Mouse (Mus musculus): ENCODE results near the gene Pstk.
"Not testable (repeated sequence)": the region's sequence is repeated elsewhere in the genome, so short reads cannot be mapped to it uniquely, and the experiment has no call there.

Gene Pstk

GRCm38 (mm10) chr7:131370648-131371469 lies at the start of gene Pstk:
TSS of gene Pstk (plus strand) at chr7:131371141.
- peak; percentile 94 for DNase-seq (ENCODE audit: low read depth, low spot score)

- DNase-seq (ENCODE audit: low read depth, low spot score), result peak; percentile 26
Measured at GRCm38 (mm10) chr7:131322192-131322591, 48.7 kb upstream of the Pstk start, which contains the start of gene Cuzd1. TSS of gene Cuzd1 (minus strand) at chr7:131322292.

- DNase-seq (ENCODE audit: low read depth, low spot score), result no peak
Measured at GRCm38 (mm10) chr7:131327054-131327453, 43.9 kb upstream of the Pstk start.

- DNase-seq (ENCODE audit: low read depth, low spot score), result no peak
Measured at GRCm38 (mm10) chr7:131329416-131329815, 41.5 kb upstream of the Pstk start, which contains the start of gene Fam24b. TSS of gene Fam24b (minus strand) at chr7:131329516.

GRCm38 (mm10) chr7:131331688-131332087 lies 39.3 kb upstream of the Pstk start:
- no peak for DNase-seq (ENCODE audit: low read depth, low spot score)

GRCm38 (mm10) chr7:131333564-131333963 lies 37.4 kb upstream of the Pstk start, which contains the start of gene Fam24a:
TSS of gene Fam24a (plus strand) at chr7:131333864.
- DNase-seq (ENCODE audit: low read depth, low spot score), result no peak

- no peak for DNase-seq (ENCODE audit: low read depth, low spot score)
Measured at GRCm38 (mm10) chr7:131337502-131338068, 33.4 kb upstream of the Pstk start.

GRCm38 (mm10) chr7:131345856-131346541 lies 24.9 kb upstream of the Pstk start:
- DNase-seq (ENCODE audit: low read depth, low spot score), result peak; percentile 67

GRCm38 (mm10) chr7:131356105-131356504 lies 14.8 kb upstream of the Pstk start:
- no peak for DNase-seq (ENCODE audit: low read depth, low spot score)

GRCm38 (mm10) chr7:131362269-131362614 lies 8.7 kb upstream of the Pstk start:
- DNase-seq (ENCODE audit: low read depth, low spot score), result no peak

GRCm38 (mm10) chr7:131362615-131363300 lies 8.2 kb upstream of the Pstk start, which contains the start of gene 2310057M21Rik:
TSS of gene 2310057M21Rik (minus strand) at chr7:131362759.
- DNase-seq (ENCODE audit: low read depth, low spot score), result peak; percentile 98

GRCm38 (mm10) chr7:131364131-131364530 lies 6.8 kb upstream of the Pstk start:
- DNase-seq (ENCODE audit: low read depth, low spot score), result no peak

- DNase-seq (ENCODE audit: low read depth, low spot score), result no peak
Measured at GRCm38 (mm10) chr7:131371470-131371860, 524 bp downstream of the Pstk start.

GRCm38 (mm10) chr7:131371880-131372651 lies 1.1 kb downstream of the Pstk start:
- DNase-seq (ENCODE audit: low read depth, low spot score), result no peak

- not testable (repeated sequence) for DNase-seq (ENCODE audit: low read depth, low spot score)
Measured at GRCm38 (mm10) chr7:131391761-131392160, 20.8 kb downstream of the Pstk start.

GRCm38 (mm10) chr7:131409321-131409987 lies 38.5 kb downstream of the Pstk start:
- no peak for DNase-seq (ENCODE audit: low read depth, low spot score)

- DNase-seq (ENCODE audit: low read depth, low spot score), result no peak
Measured at GRCm38 (mm10) chr7:131409988-131410385, 39.0 kb downstream of the Pstk start.

- peak; percentile 98 for DNase-seq (ENCODE audit: low read depth, low spot score)
Measured at GRCm38 (mm10) chr7:131410416-131411058, 39.6 kb downstream of the Pstk start, which contains the start of the genes Ikzf5 and Acadsb. TSS of gene Ikzf5 (minus strand) at chr7:131410521. TSS of gene Acadsb (plus strand) at chr7:131410601.

- peak; percentile 14 for DNase-seq (ENCODE audit: low read depth, low spot score)
Measured at GRCm38 (mm10) chr7:131411221-131411940, 40.4 kb downstream of the Pstk start.

Data from skeletal muscle tissue, adult 2 months (tissue).